Mouse (Mus musculus) megakaryocyte progenitor cell, adult 5-6 weeks (primary cell): Measurements from ENCODE around the gene Trpm8. TPM values are rescaled to one million over a fixed set of nuclear protein-coding genes. Genes with fewer than 3 reads are reported as not detected.

ENCODE experiments used
- ATAC-seq: replicated peaks from 2 replicates; pipeline ENCODE4 v1.8.0; 2016; ENCODE audit warnings: mild to moderate bottlenecking, moderate TSS enrichment, inconsistent platforms; ENCODE audit not compliant: poor library complexity
- total RNA-seq, 2 experiments: library from RNA; stranded (forward) in 1 of 2; stranded (reverse) in 1 of 2; fragments of 157-497, 149-512 nt in 1 of 2; fragments of 200-1000 nt in 1 of 2; gene quantifications; 2 replicates each; pipeline versions ENCODE4 v1.2.3 to v1.2.4; 2015 to 2017

Gene Trpm8
- total RNA-seq, 2 experiments from 2014 or later: not detected

- ATAC-seq: peak; percentile 96
These were observed 147.3 kb downstream of the Trpm8 start for GRCm38 (mm10) chr1:88424602-88425252.

DNA sequence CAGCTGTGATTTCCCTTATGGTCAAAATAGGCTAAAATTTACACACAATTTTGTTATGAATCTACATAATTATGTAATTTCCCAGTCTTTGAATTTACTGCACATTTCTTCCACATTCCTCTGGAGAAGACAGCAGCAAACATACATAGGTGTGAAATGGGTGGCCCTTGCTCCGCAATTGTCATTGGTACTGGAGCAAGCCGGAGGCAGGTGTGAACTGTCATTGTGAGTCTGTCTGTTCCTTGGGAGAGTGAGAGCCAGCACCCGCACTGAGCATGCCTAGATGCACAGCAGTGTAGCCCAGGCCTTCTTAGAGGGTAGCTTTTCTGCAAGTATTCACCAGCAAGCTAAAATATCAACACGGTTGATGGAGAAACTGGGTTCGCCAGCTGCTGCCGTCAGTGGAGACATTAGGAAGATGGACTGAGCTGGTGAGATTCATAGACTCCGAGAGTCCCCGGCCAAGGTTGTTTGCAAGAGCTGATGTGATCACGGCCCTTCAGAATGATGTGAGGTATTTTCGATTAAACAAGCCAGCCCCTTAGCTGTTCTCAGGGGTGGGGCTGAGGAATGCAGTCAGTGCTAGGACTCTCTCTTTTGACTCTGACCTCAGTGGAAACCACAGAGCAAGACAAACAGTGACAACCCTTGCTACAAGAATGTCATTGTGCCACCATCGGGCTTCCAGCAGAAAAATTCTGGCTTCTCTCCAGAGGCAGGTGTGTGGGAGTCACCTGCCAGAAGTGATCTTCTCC is 150.7 kb downstream of the Trpm8 start:
- ATAC-seq: no peak

- ATAC-seq: no peak
These were observed 152.0 kb downstream of the Trpm8 start for GRCm38 (mm10) chr1:88429413-88429812.

DNA sequence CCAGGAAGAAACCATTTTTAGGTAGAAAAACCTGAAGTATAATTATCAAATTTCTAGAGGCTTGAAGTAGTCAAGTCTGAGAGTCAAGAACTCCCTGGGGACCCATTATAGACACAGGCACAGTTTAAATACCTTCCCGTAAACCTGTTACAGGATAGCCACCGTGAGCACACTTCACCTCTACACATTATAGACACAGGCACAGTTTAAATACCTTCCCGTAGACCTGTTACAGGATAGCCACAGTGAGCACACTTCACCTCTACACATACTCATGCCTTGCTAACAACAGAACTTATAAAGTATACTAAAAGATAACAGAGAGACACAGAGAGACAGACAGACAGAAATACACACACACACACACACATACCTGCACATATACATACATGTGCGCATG is 153.8 kb downstream of the Trpm8 start:
- ATAC-seq: no peak

DNA sequence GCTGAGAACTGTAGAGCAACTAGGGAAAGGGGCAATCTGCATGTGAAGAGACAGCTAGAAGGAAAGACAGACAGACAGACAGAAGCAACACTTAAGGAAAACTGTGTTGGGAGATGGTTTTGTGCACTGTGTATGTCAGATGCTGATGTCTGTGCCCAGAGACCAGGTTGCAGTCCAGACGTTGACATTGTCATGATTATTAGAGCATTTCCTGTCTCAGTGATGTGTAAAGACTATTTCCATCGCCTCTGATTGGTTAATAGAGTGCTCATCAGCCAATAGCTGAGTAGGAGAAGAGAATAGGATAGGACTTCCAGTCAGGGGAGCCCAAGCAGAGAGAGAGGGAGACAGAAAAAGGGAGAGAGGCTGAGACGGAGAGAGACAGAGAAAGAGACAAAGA is 155.1 kb downstream of the Trpm8 start:
- no peak for ATAC-seq

DNA sequence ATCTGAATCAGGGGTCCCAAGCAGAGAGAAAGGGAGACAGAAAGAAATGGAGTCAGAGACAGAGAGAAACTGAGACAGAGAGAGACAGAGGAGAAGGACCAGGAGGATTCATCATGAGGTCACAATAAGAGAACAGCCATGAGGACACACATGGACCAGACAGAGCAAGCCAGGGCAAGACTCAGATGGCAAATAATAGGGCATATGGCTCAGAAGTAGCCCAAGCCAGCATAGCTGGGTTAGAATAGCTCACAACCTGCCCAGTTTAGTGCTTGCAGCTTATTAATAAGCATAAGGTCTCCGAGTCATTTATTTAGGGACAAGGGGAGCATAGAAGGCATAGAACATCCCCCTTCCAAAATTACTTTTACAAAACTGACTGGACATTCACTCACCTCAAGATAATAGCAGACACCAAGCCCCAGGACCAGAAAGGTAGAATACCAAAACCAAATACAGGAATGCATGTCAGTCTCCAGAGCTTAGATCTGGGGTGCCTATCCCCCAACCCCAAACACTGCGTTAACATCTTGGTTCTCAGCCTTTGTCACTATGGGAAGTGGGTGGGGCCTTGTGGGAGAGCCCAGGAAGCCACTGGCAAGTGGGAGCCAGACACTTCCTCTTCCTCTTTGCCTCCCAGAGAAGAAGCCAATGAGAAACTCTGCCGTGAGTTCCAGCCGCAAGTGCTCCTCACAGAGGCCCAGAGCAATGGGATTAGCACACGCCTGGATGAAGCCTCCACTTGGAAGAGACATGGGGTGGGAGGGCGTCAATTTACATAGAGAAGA is 155.8 kb downstream of the Trpm8 start:
- peak; percentile 94 for ATAC-seq

DNA sequence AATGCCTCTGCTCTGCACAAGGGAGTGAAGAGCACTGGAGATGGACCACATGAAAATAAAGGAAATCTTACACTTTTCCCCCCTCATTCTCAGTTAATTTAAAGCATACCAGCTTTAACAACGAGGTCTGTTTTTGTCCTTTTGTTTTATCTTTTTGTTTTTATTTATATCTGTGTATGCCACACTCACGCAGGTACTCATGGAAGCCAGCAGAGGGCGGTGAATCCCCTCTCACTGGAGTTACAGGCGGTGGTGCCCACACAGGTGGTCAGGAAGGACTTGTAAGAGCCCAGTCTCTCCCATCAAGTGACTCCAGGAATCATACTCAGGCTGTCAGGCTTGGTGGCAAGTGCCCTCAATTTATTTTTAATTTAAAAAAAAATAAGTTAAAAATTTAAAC is 156.6 kb downstream of the Trpm8 start:
- no peak for ATAC-seq

GRCm38 (mm10) chr1:88437206-88438126 is 160.0 kb downstream of the Trpm8 start:
- no peak for ATAC-seq

Other genes with a start within 250 kb of the Trpm8 start
- not detected in 2 replicates for gene Ugt1a10, start 222.3 kb upstream of the Trpm8 start, total RNA-seq (2015)
- not detected in 2 replicates for gene Ugt1a10, start 222.3 kb upstream of the Trpm8 start, total RNA-seq (2017)
- gene Ugt1a9, start 206.9 kb upstream of the Trpm8 start, total RNA-seq (2015): not detected in 2 replicates
- not detected in 2 replicates for gene Ugt1a9, start 206.9 kb upstream of the Trpm8 start, total RNA-seq (2017)
- not detected in 2 replicates for gene Ugt1a8, start 189.8 kb upstream of the Trpm8 start, total RNA-seq (2015)
- gene Ugt1a8, start 189.8 kb upstream of the Trpm8 start, total RNA-seq (2017): not detected in 2 replicates
- gene Ugt1a7c, start 182.6 kb upstream of the Trpm8 start, total RNA-seq (2015): 24.0 and 29.5 TPM in 2 replicates
- gene Ugt1a7c, start 182.6 kb upstream of the Trpm8 start, total RNA-seq (2017): 37.6 and 47.2 TPM in 2 replicates
- 0.91 and 1.0 TPM in 2 replicates for gene Ugt1a6b, start 174.4 kb upstream of the Trpm8 start, total RNA-seq (2015)
- gene Ugt1a6b, start 174.4 kb upstream of the Trpm8 start, total RNA-seq (2017): 0.87 and 1.6 TPM in 2 replicates
- gene Ugt1a6a, start 142.9 kb upstream of the Trpm8 start, total RNA-seq (2015): 2.6 and 2.7 TPM in 2 replicates
- 0.71 and 2.0 TPM in 2 replicates for gene Ugt1a6a, start 142.9 kb upstream of the Trpm8 start, total RNA-seq (2017)
- 1.0 and 2.5 TPM in 2 replicates for gene Ugt1a5, start 111.6 kb upstream of the Trpm8 start, total RNA-seq (2015)
- 0.81 TPM in 1 of 2 replicates, not detected in the other for gene Ugt1a5, start 111.6 kb upstream of the Trpm8 start, total RNA-seq (2017)
- gene Ugt1a2, start 77.1 kb upstream of the Trpm8 start, total RNA-seq (2015): 0.42 and 1.1 TPM in 2 replicates
- gene Ugt1a2, start 77.1 kb upstream of the Trpm8 start, total RNA-seq (2017): 0.57 TPM in 1 of 2 replicates, not detected in the other
- gene Dnajb3, start 71.9 kb upstream of the Trpm8 start, total RNA-seq (2015): 0.68 and 2.4 TPM in 2 replicates
- gene Dnajb3, start 71.9 kb upstream of the Trpm8 start, total RNA-seq (2017): 0.17 and 1.2 TPM in 2 replicates
- 0.39 and 0.83 TPM in 2 replicates for gene Ugt1a1, start 65.7 kb upstream of the Trpm8 start, total RNA-seq (2015)
- 0.14 and 0.83 TPM in 2 replicates for gene Ugt1a1, start 65.7 kb upstream of the Trpm8 start, total RNA-seq (2017)
- 0.39 and 1.1 TPM in 2 replicates for gene Mroh2a, start 50.7 kb upstream of the Trpm8 start, total RNA-seq (2015)
- gene Mroh2a, start 50.7 kb upstream of the Trpm8 start, total RNA-seq (2017): 0.10 and 0.17 TPM in 2 replicates
- 104 and 106 TPM in 2 replicates for gene Hjurp, start within 50 bp of the Trpm8 start, total RNA-seq (2015)
- gene Hjurp, start within 50 bp of the Trpm8 start, total RNA-seq (2017): 156 and 189 TPM in 2 replicates
- not detected in 2 replicates for gene Spp2, start 129.3 kb downstream of the Trpm8 start, total RNA-seq (2015)
- gene Spp2, start 129.3 kb downstream of the Trpm8 start, total RNA-seq (2017): not detected in 2 replicates
- 1.8 and 3.0 TPM in 2 replicates for gene Glrp1, start 232.4 kb downstream of the Trpm8 start, total RNA-seq (2015)
- gene Glrp1, start 232.4 kb downstream of the Trpm8 start, total RNA-seq (2017): 1.3 TPM in 2 replicates